Mouse (Mus musculus) CH12.LX (cell line): ENCODE data around the gene Cwc22. TPM values are rescaled to one million over a fixed set of nuclear protein-coding genes. Genes with fewer than 3 reads are reported as not detected.

Experiments
- DNase-seq: peaks from one replicate; pipeline ENCODE4 v3.0.0-alpha.2; 2013; ENCODE audit errors: extremely low read depth
- H3K27ac ChIP-seq: 2 replicates; pipeline ENCODE4 v1.5.1; 2012; ENCODE audit warnings: low read depth, mild to moderate bottlenecking, control low read depth, moderate library complexity; ENCODE audit not compliant: insufficient read depth
- H3K27me3 ChIP-seq: replicated peaks from 2 replicates; pipeline ENCODE3; 2012; ENCODE audit warnings: inconsistent platforms
- H3K36me3 ChIP-seq, 2 experiments: replicated peaks in 1 of 2; 2 replicates each; pipeline versions ENCODE3 to v1.6.1; 2012; ENCODE audit warnings: inconsistent platforms in 1 of 2, low read length in 1 of 2, mild to moderate bottlenecking in 1 of 2, mixed read lengths in 1 of 2, moderate library complexity in 1 of 2; ENCODE audit not compliant: control insufficient read depth in 1 of 2, insufficient read depth in 1 of 2
- H3K4me1 ChIP-seq, 2 experiments: 2 replicates each; pipeline ENCODE4 v1.6.1; 2012; ENCODE audit warnings: inconsistent platforms in 1 of 2, moderate library complexity in 1 of 2; ENCODE audit not compliant: insufficient read depth in 2 of 2, control insufficient read depth in 1 of 2
- H3K4me2 ChIP-seq: 2 replicates; pipeline ENCODE4 v1.6.1; 2012; ENCODE audit warnings: low read depth, mild to moderate bottlenecking, control low read depth; ENCODE audit not compliant: poor library complexity, insufficient read depth, severe bottlenecking
- H3K4me3 ChIP-seq, 3 experiments: fragments of 150-350 bp in 1 of 3; sonication (generic) in 1 of 3; replicated peaks in 1 of 3; 2 replicates each; pipeline versions ENCODE3 to v1.5.1; 2011 to 2012; ENCODE audit warnings: low read depth in 2 of 3, low read length in 2 of 3, mild to moderate bottlenecking in 2 of 3, moderate library complexity in 2 of 3, control low read depth in 1 of 3, improper control_type of control experiment in 1 of 3, inconsistent platforms in 1 of 3, mixed read lengths in 1 of 3; ENCODE audit not compliant: poor library complexity in 1 of 3
- H3K79me2 ChIP-seq: replicated peaks from 2 replicates; pipeline ENCODE4 v1.6.1; 2012; ENCODE audit warnings: mild to moderate bottlenecking, moderate library complexity; ENCODE audit not compliant: control insufficient read depth, poor library complexity, insufficient read depth, severe bottlenecking; ENCODE audit errors: extremely low read depth
- H3K9ac ChIP-seq: 2 replicates; pipeline ENCODE4 v1.6.1; 2012; ENCODE audit warnings: low read depth, mild to moderate bottlenecking, control low read depth, moderate library complexity; ENCODE audit not compliant: insufficient read depth
- H3K9me3 ChIP-seq: replicated peaks from 2 replicates; pipeline ENCODE3; 2012; ENCODE audit warnings: low read length, inconsistent platforms, mixed read lengths
- CHD1 ChIP-seq: IDR thresholded peaks from 2 replicates; pipeline ENCODE4 v1.6.1; 2012; ENCODE audit warnings: low read depth, low read length, improper control_type of control experiment, inconsistent platforms
- CTCF ChIP-seq, 2 experiments: IDR thresholded peaks in 1 of 2; conservative IDR thresholded peaks in 1 of 2; 2 replicates each; pipeline ENCODE4 v1.5.1; 2011 to 2012; ENCODE audit warnings: low read depth in 2 of 2, low read length in 2 of 2, improper control_type of control experiment in 1 of 2, inconsistent platforms in 1 of 2, mild to moderate bottlenecking in 1 of 2, moderate library complexity in 1 of 2
- E2F4 ChIP-seq: IDR thresholded peaks from 2 replicates; pipeline ENCODE4 v1.6.1; 2011; ENCODE audit warnings: low read depth, low read length, improper control_type of control experiment; ENCODE audit not compliant: insufficient replicate concordance
- ELF1 ChIP-seq: IDR thresholded peaks from 2 replicates; pipeline ENCODE4 v1.6.1; 2014; ENCODE audit warnings: low read depth, mild to moderate bottlenecking, inconsistent platforms, low read length, improper control_type of control experiment
- ETS1 ChIP-seq: conservative IDR thresholded peaks from 2 replicates; pipeline ENCODE4 v1.6.1; 2012; ENCODE audit warnings: low read depth, mild to moderate bottlenecking, inconsistent platforms, low read length, improper control_type of control experiment, moderate library complexity
- GABPA ChIP-seq: IDR thresholded peaks from 2 replicates; pipeline ENCODE4 v1.6.1; 2012; ENCODE audit warnings: low read depth, low read length, improper control_type of control experiment, inconsistent platforms; ENCODE audit not compliant: insufficient replicate concordance
- IRF4 ChIP-seq: IDR thresholded peaks from 2 replicates; pipeline ENCODE4 v1.6.1; 2014; ENCODE audit warnings: low read depth, mild to moderate bottlenecking, inconsistent platforms, low read length, improper control_type of control experiment
- MAFK ChIP-seq: IDR thresholded peaks from 2 replicates; pipeline ENCODE4 v1.6.1; 2011; ENCODE audit warnings: low read length, improper control_type of control experiment; ENCODE audit not compliant: insufficient replicate concordance
- MAX ChIP-seq: IDR thresholded peaks from 2 replicates; pipeline ENCODE4 v1.6.1; 2011; ENCODE audit warnings: low read length, improper control_type of control experiment
- MAZ ChIP-seq: IDR thresholded peaks from 2 replicates; pipeline ENCODE4 v1.6.1; 2012; ENCODE audit warnings: low read depth, mild to moderate bottlenecking, inconsistent platforms, low read length, improper control_type of control experiment, moderate library complexity
- MYC ChIP-seq: IDR thresholded peaks from 2 replicates; pipeline ENCODE4 v1.6.1; 2011; ENCODE audit warnings: low read depth, mild to moderate bottlenecking, improper control_type of control experiment, low read length
- NELFE ChIP-seq: IDR thresholded peaks from 2 replicates; pipeline ENCODE4 v1.6.1; 2011; ENCODE audit warnings: low read depth, low read length, improper control_type of control experiment
- NRF1 ChIP-seq: IDR thresholded peaks from 2 replicates; pipeline ENCODE4 v1.6.1; 2014; ENCODE audit warnings: low read depth, mild to moderate bottlenecking, inconsistent platforms, low read length, improper control_type of control experiment, moderate library complexity
- POLR2A ChIP-seq: IDR thresholded peaks from 2 replicates; pipeline ENCODE4 v1.6.1; 2011; ENCODE audit warnings: low read depth, mild to moderate bottlenecking, improper control_type of control experiment, low read length
- SIN3A ChIP-seq: IDR thresholded peaks from 2 replicates; pipeline ENCODE4 v1.6.1; 2012; ENCODE audit warnings: low read length, improper control_type of control experiment, inconsistent platforms
- SMC3 ChIP-seq: IDR thresholded peaks from 2 replicates; pipeline ENCODE4 v1.6.1; 2011; ENCODE audit warnings: low read depth, low read length, improper control_type of control experiment
- TCF12 ChIP-seq: IDR thresholded peaks from 2 replicates; pipeline ENCODE4 v1.6.1; 2014; ENCODE audit warnings: low read depth, mild to moderate bottlenecking, inconsistent platforms, low read length, improper control_type of control experiment
- UBTF ChIP-seq: IDR thresholded peaks from 2 replicates; pipeline ENCODE4 v1.6.1; 2012; ENCODE audit warnings: low read depth, mild to moderate bottlenecking, inconsistent platforms, low read length, improper control_type of control experiment, moderate library complexity
- USF1 ChIP-seq: IDR thresholded peaks from 2 replicates; pipeline ENCODE4 v1.6.1; 2014; ENCODE audit warnings: low read depth, mild to moderate bottlenecking, inconsistent platforms, low read length, improper control_type of control experiment
- USF2 ChIP-seq: conservative IDR thresholded peaks from 2 replicates; pipeline ENCODE4 v1.6.1; 2011; ENCODE audit warnings: low read depth, low read length, improper control_type of control experiment
- ZC3H11A ChIP-seq: IDR thresholded peaks from 2 replicates; pipeline ENCODE4 v1.6.1; 2012; ENCODE audit warnings: low read depth, mild to moderate bottlenecking, inconsistent platforms, low read length, improper control_type of control experiment
- ZKSCAN1 ChIP-seq: IDR thresholded peaks from 2 replicates; pipeline ENCODE4 v1.6.1; 2012; ENCODE audit warnings: low read depth, inconsistent platforms, low read length, improper control_type of control experiment, borderline replicate concordance
- dilution Hi-C: fragments of 300-500 bp; cut with MboI; formaldehyde crosslinking; loops from 2 replicates; pipeline ENCODE4 v1.14.3; 2020; ENCODE audit warnings: low sequenced_read_pairs; ENCODE audit not compliant: extremely low pct_unique_long_range_greater_than_20kb, extremely low pct_ligation_motif_present
- in situ Hi-C: fragments of 300-500 bp; cut with MboI; formaldehyde crosslinking; loops from 3 replicates; pipeline ENCODE4 v1.14.3; 2019; ENCODE audit warnings: low sequenced_read_pairs, low pct_ligation_motif_present, low pct_unique_long_range_greater_than_20kb, mixed read lengths
- polyA plus RNA-seq: library from polyadenylated mRNA; unstranded; fragments of >175 nt; gene quantifications from 2 replicates; pipeline ENCODE4 v1.2.1, GENCODE M21; 2012; ENCODE audit warnings: low read depth; ENCODE audit not compliant: insufficient read length
- total RNA-seq, 2 experiments: library from RNA; depleted of rRNA; stranded (reverse); fragments of 300-350 nt in 1 of 2; fragments of >200 nt in 1 of 2; gene quantifications; 2 replicates each; pipeline ENCODE4 v1.2.3; 2012 to 2014

The Cwc22 gene
- total and polyA plus RNA-seq, 3 experiments = 51.3 to 74.5 (median 53.2) TPM

GRCm38 (mm10) chr2:77971361-77971760 lies 25.2 kb upstream of the Cwc22 start:
- H3K79me2 ChIP-seq = no peaks in the 10 kb centered on the region
- H3K27me3 ChIP-seq = no peaks in the 10 kb centered on the region
- dilution Hi-C loops = no loop called here
- no peak overlapping the region for H3K4me3 ChIP-seq
- TF ChIP-seq UBTF (no peak), TCF12 (no peak), GABPA (no peak)
- TF ChIP-seq, all 38 proteins: peak for 0
- H3K4me2 ChIP-seq = no peak overlapping the region
- in situ Hi-C loops = no loop called here
- H3K9me3 ChIP-seq = no peaks in the 10 kb centered on the region
- DNase-seq = no peak
- no peaks in the 10 kb centered on the region for H3K36me3 ChIP-seq
- no peak overlapping the region for H3K27ac ChIP-seq
- no peaks in the 10 kb centered on the region for H3K4me1 ChIP-seq
- no peak overlapping the region for H3K9ac ChIP-seq

- Histone ChIP-seq H3K4me3 (no peak overlapping the region), H3K9me3 (no peaks in the 10 kb centered on the region), H3K4me1 (no peaks in the 10 kb centered on the region), H3K79me2 (no peaks in the 10 kb centered on the region), H3K36me3 (no peaks in the 10 kb centered on the region), H3K27me3 (no peaks in the 10 kb centered on the region), H3K9ac (no peak overlapping the region), H3K27ac (no peak overlapping the region), H3K4me2 (no peak overlapping the region)
- in situ Hi-C loops (no loop called here), dilution Hi-C loops (no loop called here)
- TF ChIP-seq ELF1 = no peak
- TF ChIP-seq CHD1 = no peak
- TF ChIP-seq ZKSCAN1 = no peak
- no peak for TF ChIP-seq NELFE
- TF ChIP-seq SMC3 = no peak
- TF ChIP-seq MAX = no peak
- DNase-seq = no peak
Measured at GRCm38 (mm10) chr2:77970556-77970955, 24.4 kb upstream of the Cwc22 start.

GRCm38 (mm10) chr2:77969956-77970355 lies 23.8 kb upstream of the Cwc22 start:
- H3K4me1 ChIP-seq = no peaks in the 10 kb centered on the region
- no peak overlapping the region for H3K4me3 ChIP-seq
- dilution Hi-C loops = no loop called here
- no peaks in the 10 kb centered on the region for H3K9me3 ChIP-seq
- TF ChIP-seq TCF12 (no peak), ETS1 (no peak), E2F4 (no peak), MYC (no peak), CTCF (conservative IDR thresholded peaks at IDR 0.05 in 1 of 2, IDR thresholded peaks at IDR 0.05 in 1 of 2; ENCODE audit: low read depth in 2 of 2, low read length in 2 of 2) (no peak), NRF1 (no peak), POLR2A (no peak), SIN3A (no peak), IRF4 (no peak), USF1 (no peak), NELFE (no peak), MAFK (no peak), UBTF (no peak), MAZ (no peak), SMC3 (no peak), USF2 (no peak), ZC3H11A (no peak), CHD1 (no peak)
- TF ChIP-seq, all 38 proteins: peak for 0
- in situ Hi-C loops = no loop called here
- Histone ChIP-seq H3K4me2 (no peak overlapping the region), H3K9ac (no peak overlapping the region), H3K27me3 (no peaks in the 10 kb centered on the region), H3K27ac (no peak overlapping the region), H3K36me3 (no peaks in the 10 kb centered on the region), H3K79me2 (no peaks in the 10 kb centered on the region)
- DNase-seq = no peak
